Mouse (Mus musculus) urinary bladder, postnatal 4 days (tissue): ENCODE data around the gene Pnmt.

ENCODE experiments used
- DNase-seq, 2 experiments: peaks; one replicate each; pipeline ENCODE4 v3.0.0; 2021 to 2022; ENCODE audit warnings: low spot score in 2 of 2

Gene Pnmt

GRCm38 (mm10) chr11:98383261-98384030 is 2.8 kb upstream of the Pnmt start, which contains the start of gene Tcap:
Gene Tcap (plus strand): TSS chr11:98383811.
- no peak for DNase-seq

DNA sequence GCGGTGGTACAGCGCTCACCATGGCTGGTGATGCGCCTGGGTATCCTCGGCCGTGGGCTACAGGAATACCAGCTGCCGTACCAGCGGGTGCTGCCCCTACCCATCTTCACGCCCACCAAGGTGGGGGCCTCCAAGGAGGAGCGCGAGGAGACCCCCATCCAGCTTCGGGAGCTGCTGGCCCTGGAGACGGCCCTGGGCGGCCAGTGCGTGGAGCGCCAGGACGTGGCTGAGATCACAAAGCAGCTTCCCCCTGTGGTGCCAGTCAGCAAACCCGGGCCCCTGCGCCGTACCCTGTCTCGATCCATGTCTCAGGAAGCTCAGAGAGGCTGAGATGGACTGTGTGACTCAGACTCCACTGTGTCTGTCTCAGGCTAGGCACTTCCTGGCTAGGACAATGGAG is 2.0 kb upstream of the Pnmt start:
- DNase-seq, result no peak

GRCm38 (mm10) chr11:98384721-98385637 is 1.3 kb upstream of the Pnmt start:
- no peak for DNase-seq

DNA sequence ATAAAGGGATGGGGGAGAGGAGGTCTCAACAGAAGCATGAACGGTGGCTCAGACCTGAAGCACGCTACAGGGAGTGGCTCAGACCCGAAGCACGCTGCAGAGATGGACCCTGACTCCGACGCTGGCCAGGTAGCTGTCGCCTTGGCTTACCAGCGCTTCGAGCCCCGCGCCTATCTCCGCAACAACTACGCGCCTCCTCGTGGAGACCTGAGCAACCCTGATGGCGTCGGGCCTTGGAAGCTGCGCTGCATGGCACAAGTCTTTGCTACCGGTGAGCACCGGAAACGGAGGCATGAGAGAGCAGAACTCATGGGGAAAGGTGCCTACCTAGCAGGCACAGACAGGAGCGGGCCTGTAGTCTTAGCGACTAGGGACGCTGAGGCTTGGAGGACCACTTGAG is 346 bp downstream of the Pnmt start:
- no peak for DNase-seq

DNA sequence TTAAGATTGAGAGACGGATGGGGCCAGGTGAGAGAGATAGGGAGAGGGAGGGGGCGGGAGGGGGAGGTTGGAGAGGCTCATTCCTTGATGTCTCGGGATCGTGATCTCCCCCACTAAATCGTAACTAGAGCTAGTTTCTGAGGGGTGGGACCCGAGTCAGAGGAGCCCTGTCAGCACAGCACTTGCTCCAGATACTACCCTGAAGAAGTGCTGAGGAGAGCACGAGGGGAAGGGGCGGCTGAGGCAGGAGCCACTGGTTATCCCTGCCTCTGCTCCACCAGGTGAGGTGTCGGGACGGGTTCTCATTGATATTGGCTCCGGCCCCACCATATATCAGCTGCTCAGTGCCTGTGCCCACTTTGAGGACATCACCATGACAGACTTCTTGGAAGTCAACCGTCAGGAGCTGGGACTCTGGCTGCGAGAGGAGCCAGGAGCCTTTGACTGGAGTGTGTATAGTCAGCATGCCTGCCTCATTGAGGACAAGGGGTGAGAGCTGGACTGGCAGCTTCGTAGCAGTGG is 867 bp downstream of the Pnmt start:
- DNase-seq, result no peak

DNA sequence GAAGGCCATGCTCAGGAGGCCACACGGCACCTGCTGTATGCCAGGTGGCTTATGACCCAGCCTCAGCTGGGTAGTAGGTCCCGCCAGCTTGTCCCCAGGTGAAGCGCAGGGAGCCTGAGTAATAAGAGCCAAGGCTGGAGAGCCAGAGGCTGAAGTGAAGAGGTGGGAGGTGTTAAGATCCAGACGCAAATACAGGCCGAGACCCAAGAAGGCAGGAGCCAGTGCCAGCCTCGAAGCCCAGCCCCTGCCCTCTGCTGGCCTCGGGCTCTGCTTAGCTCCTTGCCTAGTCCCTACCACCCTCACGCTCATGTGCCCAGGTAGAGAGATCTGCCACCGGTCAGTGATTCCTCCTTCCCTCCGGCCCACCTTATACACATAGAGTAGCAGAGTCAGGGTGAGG is 2.0 kb downstream of the Pnmt start:
- DNase-seq, result no peak

GRCm38 (mm10) chr11:98389221-98389780 is 3.1 kb downstream of the Pnmt start:
- no peak for DNase-seq

GRCm38 (mm10) chr11:98390141-98390540 is 3.9 kb downstream of the Pnmt start:
- DNase-seq, result no peak

DNA sequence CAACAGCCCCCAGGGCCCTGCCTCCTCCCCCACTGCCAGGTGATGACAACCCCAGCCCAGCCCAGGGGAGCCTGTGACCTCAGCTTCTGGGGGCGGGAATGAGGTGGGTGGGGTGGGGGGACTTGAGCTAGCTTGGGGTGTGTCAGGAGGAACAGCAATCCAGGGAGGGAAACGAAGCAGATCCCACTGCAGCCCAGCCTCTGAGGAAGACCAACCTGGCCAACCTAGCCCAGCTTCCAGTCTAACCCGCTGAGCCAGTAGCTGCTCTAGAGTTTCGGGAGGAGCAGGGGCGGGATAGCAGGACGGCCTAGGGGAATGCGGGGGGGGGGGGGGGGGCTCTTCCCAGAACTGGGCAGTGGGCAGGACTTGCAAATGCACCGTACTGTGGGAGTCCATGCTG is 5.8 kb downstream of the Pnmt start:
- no peak for DNase-seq

DNA sequence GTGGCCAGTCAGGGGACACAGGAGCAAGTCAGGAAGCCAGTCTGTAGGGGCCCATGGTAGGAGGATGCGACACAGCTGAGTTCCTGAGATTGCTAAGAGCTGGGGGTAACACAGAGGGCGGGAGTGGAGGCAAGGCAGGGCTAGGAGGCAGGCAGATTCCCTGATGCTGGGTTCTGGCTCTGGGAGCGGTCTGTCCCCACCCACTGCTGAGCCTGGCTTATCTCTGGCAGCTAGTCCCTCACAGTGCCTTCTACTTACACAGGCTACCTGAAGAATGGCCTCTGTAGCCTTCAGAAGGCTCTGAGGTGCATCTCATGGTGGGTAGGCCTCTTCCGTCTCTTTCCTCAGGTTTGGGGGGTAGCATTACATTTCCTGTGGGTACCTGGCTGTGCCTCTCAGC is 6.4 kb downstream of the Pnmt start:
- no peak for DNase-seq

DNA sequence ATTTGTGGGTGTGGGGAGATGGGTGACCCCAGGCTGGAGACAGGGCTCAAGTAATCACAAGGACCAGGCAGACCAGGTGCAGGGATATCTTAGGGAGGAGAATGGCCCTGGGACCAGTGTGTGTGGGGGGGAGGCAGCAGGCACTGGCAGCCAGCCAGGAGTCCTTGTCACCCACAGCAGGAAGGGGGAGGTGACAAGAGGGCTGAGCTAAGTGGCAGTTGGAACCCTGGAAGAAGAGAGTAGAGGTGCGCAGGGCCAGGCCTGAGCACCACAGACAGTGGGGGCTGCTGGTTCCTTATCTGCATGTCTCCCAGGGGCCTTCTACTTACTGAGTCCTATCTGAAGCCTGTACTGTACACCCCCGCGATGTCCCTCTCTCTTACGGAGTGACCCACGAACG is 7.1 kb downstream of the Pnmt start:
- DNase-seq, result no peak

DNA sequence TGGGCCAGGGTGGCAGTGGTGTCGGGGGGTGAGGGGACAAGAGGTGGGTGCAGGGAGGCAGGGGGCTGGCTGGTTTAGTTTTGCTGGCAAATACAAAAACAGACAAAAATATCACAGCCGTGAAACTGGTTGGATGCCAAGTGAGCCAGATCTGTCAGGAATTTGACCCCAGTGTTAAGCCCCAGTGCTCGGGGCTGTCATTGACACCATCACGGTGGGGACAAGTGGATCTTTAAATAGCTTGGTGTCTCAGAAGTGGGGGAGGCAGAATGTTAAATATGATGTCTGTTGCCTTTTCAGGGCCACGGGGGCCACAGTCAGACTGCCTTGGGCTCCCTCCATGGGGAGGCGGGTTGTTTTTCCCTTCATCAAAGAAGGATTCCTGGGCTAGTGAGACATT is 8.1 kb downstream of the Pnmt start:
- no peak for DNase-seq

GRCm38 (mm10) chr11:98395041-98395440 is 8.8 kb downstream of the Pnmt start:
- no peak for DNase-seq

DNA sequence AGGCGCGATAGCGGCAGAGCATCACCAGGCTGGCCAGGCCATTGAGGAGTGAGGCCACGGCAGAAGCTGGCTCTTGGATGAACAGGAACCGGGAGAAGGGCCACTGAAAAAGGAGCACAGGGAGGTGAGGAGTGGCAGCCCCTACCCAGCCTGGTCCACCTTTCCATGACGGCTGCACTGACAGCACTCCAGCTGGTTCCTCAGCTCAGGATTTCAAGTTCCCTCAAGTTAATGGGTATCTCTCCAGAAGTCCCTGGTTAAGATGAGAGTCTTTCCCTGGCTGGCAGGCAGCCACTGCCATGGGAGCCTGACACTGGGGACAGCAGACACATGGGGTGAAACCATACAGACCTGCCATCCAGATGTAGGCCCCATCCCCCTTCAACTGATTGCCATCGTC is 11.7 kb downstream of the Pnmt start:
- DNase-seq, result no peak

DNA sequence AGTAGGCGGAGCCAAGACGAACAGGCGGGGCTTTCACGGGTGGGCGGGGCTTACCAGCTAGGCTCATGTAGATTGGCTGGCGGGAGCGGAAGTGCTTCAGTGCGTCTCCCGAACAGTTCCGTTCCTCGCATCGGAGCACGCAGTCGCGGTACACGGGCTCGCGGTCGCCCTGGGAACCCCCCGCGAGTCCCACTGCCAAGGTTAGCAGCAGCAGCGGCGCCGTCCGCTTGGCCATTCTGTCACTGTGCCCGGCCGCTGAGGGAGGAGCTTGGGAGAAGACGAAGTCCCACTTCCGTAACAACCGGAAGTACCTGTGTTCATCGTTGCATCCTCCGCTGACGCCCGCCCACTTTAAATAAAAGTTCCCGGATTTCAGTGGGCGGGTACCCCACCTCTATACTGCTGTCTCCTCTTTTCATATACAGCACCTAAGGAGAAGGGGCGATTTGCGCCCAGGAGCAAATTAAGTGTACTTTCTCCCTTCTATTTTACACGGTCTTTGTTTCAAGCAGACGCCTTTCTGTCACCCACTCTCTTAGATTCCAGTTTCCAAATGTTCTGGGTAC is 14.0 kb downstream of the Pnmt start, which contains the start of gene Pgap3:
Gene Pgap3, minus strand, starts transcription at position 330 of the 566 bp plus-strand sequence.
- DNase-seq, result peak; percentile 81 to 84

DNA sequence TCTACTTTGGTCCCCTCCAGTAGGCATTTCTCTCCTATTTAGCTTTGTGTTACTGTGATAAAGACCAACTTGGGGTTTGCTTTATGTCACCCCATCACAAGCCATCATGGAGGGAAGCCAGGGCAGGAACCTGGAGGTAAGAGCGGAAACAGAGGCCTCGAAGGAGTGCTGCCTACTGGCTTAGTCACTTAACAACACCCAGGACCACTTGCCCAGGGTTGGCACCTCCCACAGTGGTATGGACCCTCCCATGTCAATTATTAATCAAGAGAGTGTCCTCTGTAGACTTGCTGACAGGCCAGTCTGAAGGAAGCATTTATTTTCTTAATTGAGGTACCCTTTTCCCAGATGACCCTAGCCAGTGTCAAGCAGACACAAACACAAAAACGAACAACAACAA is 14.6 kb downstream of the Pnmt start:
- DNase-seq, result no peak

GRCm38 (mm10) chr11:98406621-98407020 is 20.4 kb downstream of the Pnmt start:
- no peak for DNase-seq

GRCm38 (mm10) chr11:98408872-98409271 is 22.6 kb downstream of the Pnmt start:
- no peak for DNase-seq

DNA sequence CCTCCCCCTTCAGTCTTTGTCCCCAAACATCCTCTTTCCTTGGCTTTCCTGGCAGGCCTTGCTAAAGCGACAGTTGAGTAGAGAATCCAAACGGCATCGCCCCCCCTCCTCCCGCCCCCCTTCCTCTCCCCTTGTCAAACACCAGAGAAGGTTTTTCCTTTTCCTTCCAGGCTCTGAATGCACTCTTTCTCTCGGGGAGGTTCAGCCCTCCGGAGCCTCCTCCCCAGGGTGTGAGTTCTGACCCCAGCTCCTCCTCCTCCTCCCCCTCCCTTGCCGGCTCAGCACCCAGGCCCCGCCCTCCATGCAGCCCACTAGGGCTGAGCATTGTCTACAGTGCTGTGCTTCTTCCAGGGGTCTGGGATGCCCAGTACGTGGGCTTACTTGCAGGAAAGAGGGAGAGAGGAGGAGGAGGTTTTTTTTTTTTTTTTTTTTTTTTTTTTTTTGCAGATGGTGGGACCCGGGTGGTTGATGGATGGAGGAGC is 23.1 kb downstream of the Pnmt start:
- no peak for DNase-seq

DNA sequence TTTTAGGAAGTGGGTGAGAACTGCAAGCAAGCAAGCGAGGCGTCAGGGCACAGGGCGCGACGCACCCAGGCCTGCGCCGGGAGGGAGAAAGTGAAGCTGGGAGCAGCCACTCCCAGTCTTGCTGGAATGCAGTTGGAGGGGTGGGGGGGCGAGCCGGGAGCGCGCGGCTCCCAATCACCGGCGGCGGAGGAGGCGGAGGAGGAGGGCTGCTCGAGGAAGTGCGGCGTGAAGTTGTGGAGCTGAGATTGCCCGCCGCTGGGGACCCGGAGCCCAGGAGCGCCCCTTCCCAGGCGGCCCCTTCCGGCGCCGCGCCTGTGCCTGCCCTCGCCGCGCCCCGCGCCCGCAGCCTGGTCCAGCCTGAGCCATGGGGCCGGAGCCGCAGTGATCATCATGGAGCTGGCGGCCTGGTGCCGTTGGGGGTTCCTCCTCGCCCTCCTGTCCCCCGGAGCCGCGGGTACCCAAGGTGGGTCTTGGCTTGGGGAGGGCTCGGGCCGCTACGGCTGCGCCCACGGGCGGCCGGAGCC is 26.1 kb downstream of the Pnmt start, which contains the start of gene Erbb2:
Gene Erbb2, plus strand, starts transcription at position 198 of the 524 bp plus-strand sequence.
- DNase-seq, result peak; percentile 79 to 82

- peak in 1 of 2 experiments; percentile 42 for DNase-seq
Observed at GRCm38 (mm10) chr11:98412797-98413301, 26.6 kb downstream of the Pnmt start.
